Mouse (Mus musculus) urinary bladder, postnatal 25 days (tissue): ENCODE data around the gene Tshz2.
A peak's percentile ranks its signal among the peaks of the same experiment; 100 is the strongest.

Source experiments
- DNase-seq: peaks from one replicate; pipeline ENCODE4 v3.0.0; 2022; ENCODE audit warnings: low spot score

The Tshz2 gene

DNA sequence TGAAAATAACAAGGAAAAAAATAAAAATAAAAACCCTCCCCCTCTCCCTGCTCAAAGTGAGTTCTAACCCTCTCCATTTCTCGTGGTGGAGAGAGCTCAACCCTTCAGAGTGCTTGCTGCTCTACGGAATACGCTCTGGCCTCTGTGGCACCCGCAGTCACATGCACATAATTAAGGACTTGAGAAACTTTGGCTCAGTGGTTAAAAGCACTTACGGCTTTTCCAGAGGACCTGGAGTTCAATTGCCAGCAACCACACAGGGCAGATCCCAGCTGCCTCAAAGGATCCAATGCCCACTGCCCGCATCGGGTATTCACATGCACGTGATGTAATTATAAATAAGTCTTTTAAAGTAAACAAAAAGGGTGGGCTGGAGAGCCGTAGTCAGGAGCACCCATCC lies 473.2 kb downstream of the Tshz2 start:
- DNase-seq: no peak

DNA sequence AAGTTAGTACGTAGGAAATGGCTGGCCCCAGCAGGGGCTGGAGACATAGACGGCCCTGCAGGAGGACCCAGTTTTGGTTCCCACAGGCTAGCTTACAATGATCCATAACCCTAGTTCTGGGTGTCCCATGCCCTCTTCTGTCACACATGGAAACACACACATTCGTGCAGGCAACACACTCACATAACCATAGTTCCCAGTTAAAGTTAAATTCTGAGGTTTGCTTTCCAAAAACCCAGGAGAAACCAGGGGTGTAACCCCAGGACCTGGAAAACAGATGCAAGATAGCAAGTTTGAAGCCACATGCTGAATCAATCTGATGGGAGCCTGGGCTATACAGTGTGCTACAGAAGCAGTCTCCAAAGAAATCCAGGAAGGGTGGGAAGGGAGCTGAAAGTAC lies 475.0 kb downstream of the Tshz2 start:
- no peak for DNase-seq

GRCm38 (mm10) chr2:170109528-170109927 lies 476.7 kb downstream of the Tshz2 start:
- DNase-seq: no peak

DNA sequence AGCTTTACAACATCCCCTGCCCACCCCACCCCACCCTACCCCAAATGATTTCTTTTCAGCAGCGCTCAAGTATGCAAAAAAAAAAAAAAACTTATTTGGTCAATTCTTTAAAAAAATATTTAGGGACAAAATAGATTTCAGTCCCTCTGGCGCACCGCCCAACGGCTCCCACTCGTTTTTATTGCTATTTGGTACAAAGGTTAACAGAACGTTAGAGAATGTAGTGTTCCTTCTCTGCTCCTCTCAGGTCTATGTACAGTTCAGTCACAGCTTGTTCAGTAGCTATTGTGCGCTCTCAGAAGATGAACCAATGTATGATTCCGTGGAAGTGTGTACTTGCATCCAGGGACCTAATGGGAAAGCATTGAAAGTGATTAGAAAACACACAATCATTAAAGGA lies 477.5 kb downstream of the Tshz2 start:
- DNase-seq: no peak

GRCm38 (mm10) chr2:170116704-170117281 lies 484.0 kb downstream of the Tshz2 start:
- peak; percentile 62 for DNase-seq

- no peak for DNase-seq
These were observed 487.6 kb downstream of the Tshz2 start for GRCm38 (mm10) chr2:170120139-170121027.
